Mouse (Mus musculus) midbrain, embryonic 12.5 days (tissue): Measurements from ENCODE around the gene Abcg4. TPM values are rescaled to one million over a fixed set of nuclear protein-coding genes. Genes with fewer than 3 reads are reported as not detected.
"Not testable (repeated sequence)": the region's sequence is repeated elsewhere in the genome, so short reads cannot be mapped to it uniquely, and the experiment has no call there.

ENCODE experiments used
- ATAC-seq: fragments of 200-750 bp; cut with Nextera tagmentation; 2 replicates; pipeline ENCODE4 v1.8.0; 2017; ENCODE audit warnings: low read depth, moderate TSS enrichment, moderate library complexity; ENCODE audit not compliant: low FRiP score
- H3K27ac ChIP-seq: fragments of 300-500 bp; sonication (generic); replicated peaks from 2 replicates; pipeline ENCODE4 v1.5.1; 2016; ENCODE audit warnings: mild to moderate bottlenecking
- H3K27me3 ChIP-seq: fragments of 300-500 bp; sonication (generic); 2 replicates; pipeline ENCODE4 v1.6.1; 2016; ENCODE audit warnings: mild to moderate bottlenecking
- H3K36me3 ChIP-seq: fragments of 300-500 bp; sonication (generic); 2 replicates; pipeline ENCODE4 v1.6.1; 2016
- H3K4me1 ChIP-seq: fragments of 300-500 bp; sonication (generic); 2 replicates; pipeline ENCODE4 v1.6.1; 2016
- H3K4me2 ChIP-seq: fragments of 300-500 bp; sonication (generic); replicated peaks from 2 replicates; pipeline ENCODE4 v1.6.1; 2016; ENCODE audit warnings: mild to moderate bottlenecking, moderate library complexity
- H3K4me3 ChIP-seq: fragments of 300-500 bp; sonication (generic); 2 replicates; pipeline ENCODE4 v1.5.1; 2016; ENCODE audit warnings: mild to moderate bottlenecking
- H3K9ac ChIP-seq: fragments of 300-500 bp; sonication (generic); replicated peaks from 2 replicates; pipeline ENCODE4 v1.6.1; 2016; ENCODE audit warnings: mild to moderate bottlenecking, moderate library complexity
- H3K9me3 ChIP-seq: fragments of 300-500 bp; sonication (generic); 2 replicates; pipeline ENCODE4 v1.6.1; 2016; ENCODE audit warnings: mild to moderate bottlenecking
- WGBS: fragments of 180-500 bp; shearing (Covaris S2); methylation state at CpG from one replicate; pipeline ENCODE4 v1.1.7; 2016; 5-methylcytosine and 5-hydroxymethylcytosine counted together
- polyA plus RNA-seq: library from polyadenylated mRNA; unstranded; fragments of >200 nt; fragmentation: Nextera tagmentation; extraction: Ambion mirVana; gene quantifications from 2 replicates; pipeline ENCODE4 v1.2.1, GENCODE M21; 2016

Abcg4 gene
- polyA plus RNA-seq, 1 experiment from 2014 or later = 12.9 TPM

GRCm38 (mm10) chr9:44300001-44300400, 11.6 kb upstream of the Abcg4 start:
- not testable (repeated sequence) for H3K4me2 ChIP-seq, H3K27me3 ChIP-seq, H3K9ac ChIP-seq, H3K4me3 ChIP-seq, ATAC-seq, H3K9me3 ChIP-seq, H3K27ac ChIP-seq
- 94% methylated on average over 3 of the region's 3 CpGs for WGBS
- Histone ChIP-seq H3K4me1 (peaks cover 15% of the 10 kb centered on the region), H3K36me3 (peaks cover 72% of the 10 kb centered on the region)

- H3K4me3 ChIP-seq = no peak overlapping the region
- no peaks in the 10 kb centered on the region for H3K27me3 ChIP-seq
- H3K36me3 ChIP-seq = peaks cover 66% of the 10 kb centered on the region
- no peak overlapping the region for H3K27ac ChIP-seq
- peaks cover 14% of the 10 kb centered on the region for H3K4me1 ChIP-seq
- ATAC-seq = no peak
- H3K9ac ChIP-seq = no peak overlapping the region
- 71% methylated on average over 3 of the region's 3 CpGs for WGBS
- no peaks in the 10 kb centered on the region for H3K9me3 ChIP-seq
- no peak overlapping the region for H3K4me2 ChIP-seq
Observed at GRCm38 (mm10) chr9:44292490-44292889, 4.1 kb upstream of the Abcg4 start.

GRCm38 (mm10) chr9:44288959-44289291, 510 bp upstream of the Abcg4 start:
- no peaks in the 10 kb centered on the region for H3K9me3 ChIP-seq
- peak overlapping the region; percentile 74; the same call in 1 of the 2 replicates for H3K27ac ChIP-seq
- peak overlapping the region; percentile 76 for H3K4me3 ChIP-seq
- H3K9ac ChIP-seq = peak overlapping the region; percentile 91; the same call in 1 of the 2 replicates
- 0 out of 2 replicates have a peak, but pooled peaks have one; percentile 11 for ATAC-seq
- peak overlapping the region; percentile 84 for H3K4me2 ChIP-seq
- peaks cover 34% of the 10 kb centered on the region for H3K36me3 ChIP-seq
- WGBS = 6% methylated on average over 11 of the region's 11 CpGs
- H3K4me1 ChIP-seq = peaks cover 31% of the 10 kb centered on the region
- H3K27me3 ChIP-seq = peaks cover 12% of the 10 kb centered on the region; the same call in 1 of the 2 replicates

- WGBS = under 1% methylated on average over 46 of the region's 47 CpGs
- peaks cover 31% of the 10 kb centered on the region for H3K4me1 ChIP-seq
- H3K4me2 ChIP-seq = peak overlapping the region; percentile 84
- H3K9ac ChIP-seq = peak overlapping the region; percentile 91
- peak overlapping the region; percentile 76 for H3K4me3 ChIP-seq
- H3K36me3 ChIP-seq = peaks cover 22% of the 10 kb centered on the region
- H3K9me3 ChIP-seq = no peaks in the 10 kb centered on the region
- H3K27me3 ChIP-seq = peaks cover 12% of the 10 kb centered on the region; the same call in 1 of the 2 replicates
- H3K27ac ChIP-seq = peak overlapping the region; percentile 74
- ATAC-seq = peak; percentile 72
Observed at GRCm38 (mm10) chr9:44287401-44288075, 877 bp downstream of the Abcg4 start.

GRCm38 (mm10) chr9:44287003-44287400, 1.4 kb downstream of the Abcg4 start:
- peaks cover 31% of the 10 kb centered on the region for H3K4me1 ChIP-seq
- no peaks in the 10 kb centered on the region for H3K9me3 ChIP-seq
- peak; percentile 34; the same call in 1 of the 2 replicates for ATAC-seq
- H3K9ac ChIP-seq = peak overlapping the region; percentile 91
- peaks cover 17% of the 10 kb centered on the region for H3K36me3 ChIP-seq
- 7% methylated on average over 11 of the region's 11 CpGs for WGBS
- peak overlapping the region; percentile 84 for H3K4me2 ChIP-seq
- H3K27ac ChIP-seq = peak overlapping the region; percentile 74; the same call in 1 of the 2 replicates
- H3K27me3 ChIP-seq = peaks cover 12% of the 10 kb centered on the region; the same call in 1 of the 2 replicates
- peak overlapping the region; percentile 76 for H3K4me3 ChIP-seq

- Histone ChIP-seq H3K27ac (no peak overlapping the region), H3K4me3 (peak overlapping the region; percentile 76)
Observed at GRCm38 (mm10) chr9:44286256-44286850, 2.1 kb downstream of the Abcg4 start.

GRCm38 (mm10) chr9:44283183-44283582, 5.2 kb downstream of the Abcg4 start:
- WGBS = 83% methylated on average over 5 of the region's 5 CpGs

More at GRCm38 (mm10) chr9:44286256-44286850, 2.1 kb downstream of the Abcg4 start:
- H3K4me2 ChIP-seq = peak overlapping the region; percentile 84
- peaks cover 31% of the 10 kb centered on the region for H3K4me1 ChIP-seq
- H3K36me3 ChIP-seq = peaks cover 15% of the 10 kb centered on the region
- H3K27me3 ChIP-seq = peaks cover 12% of the 10 kb centered on the region; the same call in 1 of the 2 replicates
- ATAC-seq = no peak
- H3K9me3 ChIP-seq = no peaks in the 10 kb centered on the region
- WGBS = 6% methylated on average over 6 of the region's 6 CpGs
- peak overlapping the region; percentile 91; the same call in 1 of the 2 replicates for H3K9ac ChIP-seq

GRCm38 (mm10) chr9:44269973-44270372, 18.4 kb downstream of the Abcg4 start:
- Histone ChIP-seq H3K4me1 (peaks cover 15% of the 10 kb centered on the region), H3K9ac (no peak overlapping the region), H3K27me3 (no peaks in the 10 kb centered on the region), H3K27ac (no peak overlapping the region), H3K36me3 (peaks cover 5% of the 10 kb centered on the region; the same call in 1 of the 2 replicates), H3K9me3 (no peaks in the 10 kb centered on the region), H3K4me2 (no peak overlapping the region), H3K4me3 (no peak overlapping the region)
- 87% methylated on average over 4 of the region's 4 CpGs for WGBS
- no peak for ATAC-seq

More at GRCm38 (mm10) chr9:44283183-44283582, 5.2 kb downstream of the Abcg4 start:
- Histone ChIP-seq H3K36me3 (peaks cover 33% of the 10 kb centered on the region), H3K27me3 (peaks cover 12% of the 10 kb centered on the region; the same call in 1 of the 2 replicates), H3K9ac (no peak overlapping the region), H3K4me2 (no peak overlapping the region), H3K27ac (no peak overlapping the region), H3K4me1 (peaks cover 20% of the 10 kb centered on the region), H3K9me3 (no peaks in the 10 kb centered on the region), H3K4me3 (no peak overlapping the region)
- no peak for ATAC-seq

GRCm38 (mm10) chr9:44269077-44269476, 19.3 kb downstream of the Abcg4 start:
- H3K27me3 ChIP-seq = no peaks in the 10 kb centered on the region
- no peak overlapping the region for H3K27ac ChIP-seq
- no peaks in the 10 kb centered on the region for H3K36me3 ChIP-seq
- WGBS = 89% methylated on average over 3 of the region's 3 CpGs
- H3K4me1 ChIP-seq = peaks cover 19% of the 10 kb centered on the region
- no peak overlapping the region for H3K4me2 ChIP-seq
- H3K9ac ChIP-seq = no peak overlapping the region
- ATAC-seq = no peak
- no peaks in the 10 kb centered on the region for H3K9me3 ChIP-seq
- no peak overlapping the region for H3K4me3 ChIP-seq

GRCm38 (mm10) chr9:44268432-44268831, 20.0 kb downstream of the Abcg4 start, which contains the start of gene Nlrx1:
TSS of gene Nlrx1 (minus strand) at chr9:44268599.
- Histone ChIP-seq H3K36me3 (no peaks in the 10 kb centered on the region), H3K4me3 (peak within 1 kb of the TSS; percentile 45), H3K9me3 (no peaks in the 10 kb centered on the region), H3K9ac (peak within 1 kb of the TSS; percentile 60), H3K27me3 (no peaks in the 10 kb centered on the region), H3K27ac (peak within 1 kb of the TSS; percentile 56), H3K4me2 (peak within 1 kb of the TSS; percentile 72), H3K4me1 (peaks cover 19% of the 10 kb centered on the region)
- WGBS = 83% methylated on average over 6 of the region's 6 CpGs
- ATAC-seq = 0 out of 2 replicates have a peak, but pooled peaks have one; percentile 41

GRCm38 (mm10) chr9:44268027-44268360, 20.4 kb downstream of the Abcg4 start:
- no peaks in the 10 kb centered on the region for H3K27me3 ChIP-seq
- H3K4me2 ChIP-seq = peak overlapping the region; percentile 72
- WGBS = 6% methylated on average over 28 of the region's 28 CpGs
- peak overlapping the region; percentile 45 for H3K4me3 ChIP-seq
- ATAC-seq = peak; percentile 66; the same call in 1 of the 2 replicates
- peak overlapping the region; percentile 56 for H3K27ac ChIP-seq
- H3K9me3 ChIP-seq = no peaks in the 10 kb centered on the region
- H3K9ac ChIP-seq = peak overlapping the region; percentile 60
- H3K36me3 ChIP-seq = no peaks in the 10 kb centered on the region
- H3K4me1 ChIP-seq = peaks cover 19% of the 10 kb centered on the region
